Mouse (Mus musculus): ENCODE data around the gene Pla2g2e. TPM values are rescaled to one million over a fixed set of nuclear protein-coding genes. Genes with fewer than 3 reads are reported as not detected.

Gene Pla2g2e
- polyA plus RNA-seq, 1 experiment from 2014 or later: not detected

DNA sequence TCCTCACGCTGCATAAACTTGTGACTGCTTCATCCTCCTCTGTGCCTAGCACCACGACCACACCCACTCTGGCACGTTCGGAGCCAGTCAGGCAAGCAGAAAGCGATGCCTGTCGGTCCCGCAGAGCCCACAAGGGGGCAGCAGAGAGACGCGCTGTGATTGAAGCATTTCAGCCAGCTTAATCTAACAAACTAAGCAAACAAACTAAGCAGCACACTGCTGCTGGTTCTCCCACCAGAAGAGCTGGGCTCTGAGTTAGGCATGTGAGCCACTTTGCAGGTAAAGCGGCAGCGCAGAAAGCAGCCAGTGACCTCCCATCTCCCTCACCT is 44.4 kb downstream of the Pla2g2e start:
- no peaks in the 10 kb centered on the region for H3K36me3 ChIP-seq (ENCODE audit: insufficient read depth)
- TF ChIP-seq CTCF (IDR thresholded peaks at IDR 0.05; ENCODE audit: low read depth): peak; percentile 100
- DNase-seq (peak; percentile 99), ATAC-seq (ENCODE audit: insufficient read depth) (peak; percentile 80)
- 2% methylated on average over 11 of the region's 11 CpGs for WGBS
- H3K9me3 ChIP-seq (ENCODE audit: low read depth, low read length): no peaks in the 10 kb centered on the region
- no peaks in the 10 kb centered on the region for H3K27me3 ChIP-seq (ENCODE audit: insufficient read depth, low read length)
- no peaks in the 10 kb centered on the region for H3K4me1 ChIP-seq (ENCODE audit: insufficient read depth)
- H3K4me2 ChIP-seq: peak overlapping the region; percentile 49
- no peak overlapping the region for H3K27ac ChIP-seq (ENCODE audit: low read depth)
- H3K4me3 ChIP-seq (ENCODE audit: low read depth, low read length): no peak overlapping the region
- no peak overlapping the region for H3K9ac ChIP-seq

- H3K4me2 ChIP-seq: no peak overlapping the region
- H3K4me1 ChIP-seq (ENCODE audit: insufficient read depth): no peaks in the 10 kb centered on the region
- WGBS: 43% methylated on average over 2 of the region's 2 CpGs
- no peak for ATAC-seq (ENCODE audit: insufficient read depth)
- no peaks in the 10 kb centered on the region for H3K27me3 ChIP-seq (ENCODE audit: insufficient read depth, low read length)
- no peak overlapping the region for H3K27ac ChIP-seq (ENCODE audit: low read depth)
- DNase-seq: peak; percentile 28
- TF ChIP-seq CTCF (IDR thresholded peaks at IDR 0.05; ENCODE audit: low read depth): no peak
- no peak overlapping the region for H3K4me3 ChIP-seq (ENCODE audit: low read depth, low read length)
- H3K9me3 ChIP-seq (ENCODE audit: low read depth, low read length): no peaks in the 10 kb centered on the region
- H3K9ac ChIP-seq: no peak overlapping the region
- no peaks in the 10 kb centered on the region for H3K36me3 ChIP-seq (ENCODE audit: insufficient read depth)
These were observed 47.8 kb downstream of the Pla2g2e start for GRCm38 (mm10) chr4:138925561-138925960.

Other genes with a start within 250 kb of the Pla2g2e start
- gene Vwa5b1, start 242.1 kb upstream of the Pla2g2e start, polyA plus RNA-seq (2014; fragmentation: Nextera tagmentation; extraction: Ambion mirVana): 0.11 and 0.15 TPM in 2 replicates
- gene Pla2g2c, start 153.2 kb upstream of the Pla2g2e start, polyA plus RNA-seq (2014; fragmentation: Nextera tagmentation; extraction: Ambion mirVana): 0.15 and 0.25 TPM in 2 replicates
- gene Ubxn10, start 140.8 kb upstream of the Pla2g2e start, polyA plus RNA-seq (2014; fragmentation: Nextera tagmentation; extraction: Ambion mirVana): 1.5 and 1.7 TPM in 2 replicates
- not detected in 2 replicates for gene Pla2g2f, start 120.3 kb upstream of the Pla2g2e start, polyA plus RNA-seq (2014; fragmentation: Nextera tagmentation; extraction: Ambion mirVana)
- 0.18 TPM in 1 of 2 replicates, not detected in the other for gene Pla2g2d, start 102.2 kb upstream of the Pla2g2e start, polyA plus RNA-seq (2014; fragmentation: Nextera tagmentation; extraction: Ambion mirVana)
- 0.46 and 0.61 TPM in 2 replicates for gene Pla2g5, start 14.5 kb upstream of the Pla2g2e start, polyA plus RNA-seq (2014; fragmentation: Nextera tagmentation; extraction: Ambion mirVana)
- gene Gm13030, start 4.0 kb upstream of the Pla2g2e start, polyA plus RNA-seq (2014; fragmentation: Nextera tagmentation; extraction: Ambion mirVana): not detected in 2 replicates
- 3.0 and 3.2 TPM in 2 replicates for gene Otud3, start 36.0 kb downstream of the Pla2g2e start, polyA plus RNA-seq (2014; fragmentation: Nextera tagmentation; extraction: Ambion mirVana)
- gene Rnf186, start 89.2 kb downstream of the Pla2g2e start, polyA plus RNA-seq (2014; fragmentation: Nextera tagmentation; extraction: Ambion mirVana): 0.24 and 0.69 TPM in 2 replicates
- gene Tmco4, start 94.9 kb downstream of the Pla2g2e start, polyA plus RNA-seq (2014; fragmentation: Nextera tagmentation; extraction: Ambion mirVana): 2.6 and 3.7 TPM in 2 replicates
- not detected in 2 replicates for gene Htr6, start 197.6 kb downstream of the Pla2g2e start, polyA plus RNA-seq (2014; fragmentation: Nextera tagmentation; extraction: Ambion mirVana)
- 43.8 and 48.0 TPM in 2 replicates for gene Nbl1, start 215.1 kb downstream of the Pla2g2e start, polyA plus RNA-seq (2014; fragmentation: Nextera tagmentation; extraction: Ambion mirVana)